Mouse (Mus musculus): Measurements from ENCODE around the gene Srek1.

Srek1 gene

GRCm38 (mm10) chr13:103711406-103712025 lies 62.9 kb downstream of the Srek1 start:
- DNase-seq = peak; percentile 25 to 39

GRCm38 (mm10) chr13:103710359-103710781 lies 64.0 kb downstream of the Srek1 start:
- peak; percentile 50 to 57 for DNase-seq

- no peak for DNase-seq
Observed at GRCm38 (mm10) chr13:103705436-103705978, 68.9 kb downstream of the Srek1 start.

- no peak for DNase-seq
Observed at GRCm38 (mm10) chr13:103703833-103704232, 70.6 kb downstream of the Srek1 start.

DNA sequence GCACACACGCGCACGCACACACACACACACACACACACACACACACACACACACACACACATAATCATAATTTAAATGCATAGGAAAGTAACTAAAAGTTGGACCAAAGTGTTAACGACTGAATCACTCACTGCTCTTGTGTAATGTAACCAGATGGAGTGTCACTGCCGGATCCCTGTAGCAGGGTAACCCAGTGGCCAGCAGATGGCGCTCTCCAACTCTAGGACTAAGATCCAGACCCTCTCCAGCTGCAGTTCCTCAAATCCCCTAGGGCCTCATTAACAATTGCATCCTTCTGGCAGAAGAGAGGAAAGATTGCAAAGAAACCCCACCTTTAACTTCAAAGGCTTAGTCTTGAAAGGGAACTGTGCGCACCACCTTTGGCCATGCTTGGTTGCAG lies 71.0 kb downstream of the Srek1 start:
- DNase-seq = peak; percentile 83 to 85

GRCm38 (mm10) chr13:103702266-103702665 lies 72.1 kb downstream of the Srek1 start:
- no peak for DNase-seq

- DNase-seq = no peak
Observed at GRCm38 (mm10) chr13:103700752-103701151, 73.7 kb downstream of the Srek1 start.

DNA sequence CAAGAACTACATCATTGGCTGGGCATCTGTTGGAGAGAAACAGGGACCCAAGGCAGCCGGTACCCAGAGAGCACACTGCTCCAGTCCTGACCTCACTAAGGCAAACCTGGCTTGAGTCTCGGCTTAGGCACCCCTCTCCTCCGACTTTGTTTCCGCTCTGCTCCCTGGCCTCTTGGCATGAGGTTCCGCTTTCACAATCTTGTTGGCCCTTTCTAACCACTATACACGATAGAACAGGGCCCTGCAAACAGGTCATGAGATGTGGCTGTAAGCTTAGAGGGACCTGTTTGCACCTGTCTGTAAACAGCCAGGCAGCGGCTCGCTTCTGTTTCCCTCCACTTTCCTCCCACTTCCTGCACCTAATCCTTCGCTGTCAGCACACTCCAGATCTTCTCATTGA lies 76.4 kb downstream of the Srek1 start:
- no peak for DNase-seq

DNA sequence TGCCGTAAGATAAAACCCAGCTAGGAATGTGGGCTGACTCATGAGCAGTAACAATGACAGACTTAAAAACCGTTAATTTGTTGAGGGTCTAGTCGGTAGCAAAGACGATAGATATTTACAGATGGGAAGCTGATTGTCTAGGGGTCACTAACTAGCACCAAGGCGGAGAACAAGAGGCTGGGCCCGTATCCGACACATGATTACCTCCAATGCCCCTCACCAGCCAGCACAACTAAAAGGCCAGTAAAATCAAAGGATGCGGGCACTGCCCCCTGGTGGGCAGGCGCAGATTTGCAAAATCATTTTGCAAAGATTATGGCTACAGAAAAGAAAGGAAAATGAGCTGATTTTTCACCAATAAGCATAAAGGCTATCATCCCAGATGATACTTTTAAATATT lies 78.2 kb downstream of the Srek1 start:
- DNase-seq = peak; percentile 67 to 76

DNA sequence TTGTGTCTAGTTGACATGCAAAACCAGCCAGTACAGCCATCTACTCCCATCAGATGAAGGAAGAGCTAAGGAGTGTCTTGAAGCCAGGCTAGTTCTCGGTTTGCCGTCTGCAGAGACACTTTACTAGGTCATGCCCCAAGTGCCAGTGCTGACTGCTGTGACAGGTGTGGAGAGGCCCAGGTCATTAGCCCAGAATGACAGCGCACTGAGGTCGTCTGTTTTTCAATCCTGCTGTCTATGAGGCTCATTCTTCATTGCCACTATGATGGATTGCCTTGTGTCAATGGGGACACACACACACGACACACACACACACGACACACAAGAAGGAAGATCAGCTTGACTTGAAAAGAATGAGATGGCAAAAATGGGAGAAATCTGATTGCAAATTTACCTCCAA lies 79.0 kb downstream of the Srek1 start:
- DNase-seq = no peak

Data from cerebellum, postnatal 10 days (tissue).